Mouse (Mus musculus) 416B (cell line): ENCODE results near the gene Kat14.
A peak's percentile ranks its signal among the peaks of the same experiment; 100 is the strongest.
"Not testable (repeated sequence)": the region's sequence is repeated elsewhere in the genome, so short reads cannot be mapped to it uniquely, and the experiment has no call there.

Source experiments
- DNase-seq: peaks from one replicate; pipeline ENCODE4 v3.0.0; 2011; ENCODE audit warnings: low read depth

The Kat14 gene

DNA sequence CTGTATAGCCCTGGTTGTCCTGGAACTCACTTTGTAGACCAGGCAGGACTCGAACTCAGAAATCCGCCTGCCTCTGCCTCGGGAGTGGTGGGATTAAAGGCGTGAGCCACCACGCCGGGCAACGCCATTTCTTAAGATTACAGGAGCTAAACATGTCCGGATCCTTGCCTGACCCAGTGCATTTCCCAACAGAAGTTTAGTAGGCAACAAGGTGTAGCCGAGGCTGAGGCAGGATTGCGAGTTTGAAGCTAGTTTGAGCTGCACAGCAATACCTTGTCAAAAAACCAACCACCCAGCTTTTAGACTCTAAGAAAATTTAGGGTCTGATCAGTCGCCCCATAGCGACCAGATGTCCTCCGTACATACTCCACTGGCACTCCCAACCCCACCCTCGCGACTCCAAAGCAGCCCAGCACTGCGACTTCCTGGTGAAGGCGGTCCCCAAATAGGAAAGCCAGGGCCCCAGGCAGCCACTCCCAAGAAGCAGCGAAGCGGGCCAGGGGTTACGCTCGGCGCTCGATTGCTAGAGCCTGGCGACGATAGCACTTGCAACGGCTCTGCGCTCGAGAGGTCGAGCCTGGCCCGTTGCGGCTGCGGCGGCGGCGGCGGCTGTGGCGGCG, at the start of gene Kat14, which contains the start of gene Pet117:
Gene Kat14, plus strand, starts transcription at position 584 of the 620 bp plus-strand sequence.
Gene Pet117, plus strand, starts transcription at position 597 of the 620 bp plus-strand sequence.
- DNase-seq: peak; percentile 97

DNA sequence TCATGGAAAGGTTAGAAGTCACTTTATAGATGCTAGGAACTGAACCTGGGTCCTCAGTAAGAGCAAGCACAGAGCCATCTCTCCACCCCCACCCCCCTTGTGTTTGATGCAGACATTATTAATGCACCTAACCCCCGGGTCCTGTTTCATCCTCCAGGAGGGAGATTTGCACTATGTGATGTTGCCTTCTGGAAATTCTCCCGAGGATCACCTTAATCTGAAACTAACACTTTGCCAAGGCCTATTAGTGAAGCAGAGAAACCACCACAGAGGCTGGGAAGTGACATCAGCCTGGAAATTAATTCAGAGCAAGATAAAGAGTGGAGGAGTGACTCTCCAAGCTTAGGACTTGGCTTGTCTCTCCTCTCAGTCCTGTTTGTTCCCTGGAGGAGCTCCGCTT, 44.6 kb upstream of the Kat14 start:
- no peak for DNase-seq

- DNase-seq: no peak
These were observed 39.3 kb upstream of the Kat14 start for GRCm38 (mm10) chr2:144329451-144329850.

- DNase-seq: no peak
These were observed 38.8 kb upstream of the Kat14 start for GRCm38 (mm10) chr2:144329937-144330336.

- DNase-seq: no peak
These were observed 38.3 kb upstream of the Kat14 start for GRCm38 (mm10) chr2:144330352-144330959.

DNA sequence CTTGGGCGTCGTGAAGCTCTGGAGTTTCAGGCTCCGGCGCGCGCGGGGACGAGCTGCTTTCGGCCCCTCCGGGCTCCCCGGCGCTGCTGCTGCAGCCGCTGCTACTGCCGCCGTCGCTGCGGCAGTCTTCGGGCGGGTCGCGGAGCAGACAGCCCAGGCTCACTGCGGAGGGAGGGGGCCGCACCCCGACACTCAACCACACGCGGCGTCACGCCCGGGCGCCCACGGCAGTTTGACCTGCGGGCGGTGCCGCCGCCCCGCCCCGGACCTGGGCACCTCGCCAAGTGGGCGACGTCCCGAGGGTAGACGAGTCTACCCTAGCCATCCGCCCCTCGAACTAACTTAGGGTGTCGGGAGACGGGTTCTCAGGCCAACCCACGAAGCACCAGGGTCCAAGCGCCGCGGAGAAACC, 37.8 kb upstream of the Kat14 start:
- DNase-seq: no peak

- DNase-seq: no peak
These were observed 37.1 kb upstream of the Kat14 start, which contains the start of gene Ovol2 for GRCm38 (mm10) chr2:144331401-144332302. Gene Ovol2 (minus strand): TSS chr2:144332146.

DNA sequence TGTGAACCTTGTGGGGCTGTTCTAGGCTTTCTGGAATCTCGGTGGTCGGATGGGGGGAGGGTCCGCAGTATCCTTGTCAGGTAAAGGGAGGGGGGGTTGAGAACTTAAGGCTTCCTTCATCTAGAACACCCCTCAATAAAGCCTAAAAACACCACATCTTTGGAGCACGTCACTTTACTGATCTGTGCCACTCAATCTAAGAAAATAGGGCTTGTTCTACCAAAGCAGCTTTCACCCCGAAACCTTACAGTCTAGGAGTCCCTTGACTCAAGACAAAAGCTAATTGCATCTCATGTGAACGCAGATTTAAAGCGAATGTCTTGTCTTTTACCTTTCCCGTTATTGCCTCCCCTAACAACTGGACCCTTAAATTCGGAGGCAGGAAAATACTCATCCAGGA, 36.3 kb upstream of the Kat14 start:
- no peak for DNase-seq

GRCm38 (mm10) chr2:144333138-144333842, 35.5 kb upstream of the Kat14 start:
- no peak for DNase-seq

- DNase-seq: peak; percentile 61
These were observed 31.6 kb upstream of the Kat14 start for GRCm38 (mm10) chr2:144337230-144337629.

DNA sequence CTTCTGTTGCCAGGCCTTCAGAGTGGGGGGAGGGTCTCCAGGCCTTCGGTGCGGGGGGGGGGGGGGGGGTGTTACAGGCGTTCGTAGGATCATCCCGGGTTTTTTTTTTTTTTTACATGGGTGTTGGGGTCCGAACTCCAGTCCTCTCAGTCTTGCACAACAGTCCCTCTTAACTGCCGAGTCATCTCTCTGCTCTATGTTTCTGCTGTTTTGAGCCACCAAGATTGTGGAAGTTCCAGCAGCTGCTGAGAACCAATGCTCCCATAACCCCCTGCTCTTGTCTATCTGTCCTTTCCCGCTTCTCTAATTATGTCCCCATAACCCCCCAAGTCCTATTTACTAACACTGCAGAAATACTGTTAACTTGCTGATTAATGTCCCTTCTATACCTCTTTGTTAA, 31.1 kb upstream of the Kat14 start:
- DNase-seq: peak; percentile 67

- DNase-seq: not testable (repeated sequence)
These were observed 30.6 kb upstream of the Kat14 start for GRCm38 (mm10) chr2:144338149-144338548.

- DNase-seq: peak; percentile 73
These were observed 25.6 kb upstream of the Kat14 start for GRCm38 (mm10) chr2:144343158-144343557.

DNA sequence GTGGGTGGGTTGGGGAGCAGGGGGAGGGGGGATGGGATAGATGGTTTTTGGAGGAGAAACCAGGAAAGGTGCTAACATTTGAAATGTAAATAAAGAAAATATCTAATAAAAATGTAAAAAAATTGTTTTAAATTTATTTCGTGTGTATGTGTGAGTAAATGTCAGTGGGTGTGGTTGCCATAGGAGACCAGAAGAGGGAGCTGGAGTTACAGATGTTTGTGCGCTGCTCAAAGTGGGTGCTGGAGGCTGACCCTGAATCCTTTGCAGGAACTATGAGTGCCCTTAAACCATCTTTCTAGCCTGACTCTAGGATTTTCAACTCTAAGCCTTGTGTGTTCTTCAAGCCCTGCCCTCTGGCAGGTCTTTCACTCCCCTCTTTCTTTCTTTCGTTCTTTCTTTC, 20.3 kb upstream of the Kat14 start:
- peak; percentile 53 for DNase-seq

DNA sequence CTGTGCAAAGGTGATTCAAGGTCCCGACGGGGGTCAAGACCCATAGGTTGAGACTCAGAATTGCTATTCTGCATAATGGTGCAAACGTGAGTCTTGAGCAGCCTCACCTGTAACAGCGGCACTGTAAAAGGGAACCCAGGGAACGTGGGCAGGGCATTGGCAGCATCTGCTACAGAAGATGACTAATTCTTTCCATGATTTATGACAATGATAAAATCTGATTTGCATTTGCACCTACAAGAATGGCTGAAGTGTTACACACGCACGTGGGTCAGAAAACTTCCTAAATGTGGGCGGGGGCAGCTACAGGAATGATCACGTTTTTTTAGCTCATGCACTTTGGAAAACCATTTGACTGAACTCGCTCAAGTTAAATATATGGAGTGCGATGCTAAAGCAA, 15.9 kb upstream of the Kat14 start:
- DNase-seq: no peak

- DNase-seq: peak; percentile 73
These were observed 238 bp downstream of the Kat14 start for GRCm38 (mm10) chr2:144369020-144369421.

GRCm38 (mm10) chr2:144369511-144369910, 728 bp downstream of the Kat14 start:
- DNase-seq: no peak

DNA sequence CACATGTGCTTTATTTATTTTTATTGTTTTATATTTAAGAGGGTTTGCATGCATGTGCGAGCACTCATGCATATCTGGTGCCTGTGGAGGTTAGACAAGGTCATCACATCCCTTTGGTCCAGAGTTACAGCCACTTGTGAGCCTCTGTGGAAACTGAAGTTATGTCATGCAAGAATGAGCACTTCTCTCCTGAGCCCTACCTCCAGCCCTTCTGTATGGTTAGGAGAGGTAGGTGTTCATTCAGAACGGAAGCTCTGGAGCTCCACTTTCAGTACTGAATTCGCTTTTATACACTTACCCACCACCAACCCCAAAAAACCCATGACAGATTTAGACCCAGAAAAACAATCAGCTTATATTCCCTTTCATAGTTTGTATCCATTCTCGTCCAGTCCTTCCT, 2.8 kb downstream of the Kat14 start:
- no peak for DNase-seq

DNA sequence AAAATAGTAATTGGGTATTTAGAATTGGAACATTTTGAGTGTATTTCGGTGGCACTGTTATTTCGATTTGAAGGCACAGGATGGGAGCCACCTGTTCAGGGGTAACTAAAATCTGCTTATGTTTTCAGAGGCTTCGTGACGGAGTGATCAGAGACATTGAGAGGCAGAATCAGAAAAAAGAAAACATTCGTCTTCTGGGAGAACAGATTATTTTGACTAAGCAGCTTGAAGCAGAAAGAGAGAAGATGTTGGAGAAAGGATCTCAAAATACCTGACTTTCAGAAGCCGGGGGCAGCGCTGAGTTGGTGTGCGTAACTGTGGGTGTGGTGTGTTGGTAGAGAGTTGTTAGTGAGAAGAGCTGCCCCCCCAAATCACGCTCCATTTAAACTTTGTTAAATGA, 4.3 kb downstream of the Kat14 start:
- DNase-seq: no peak

- DNase-seq: no peak
These were observed 6.4 kb downstream of the Kat14 start for GRCm38 (mm10) chr2:144375063-144375703.

DNA sequence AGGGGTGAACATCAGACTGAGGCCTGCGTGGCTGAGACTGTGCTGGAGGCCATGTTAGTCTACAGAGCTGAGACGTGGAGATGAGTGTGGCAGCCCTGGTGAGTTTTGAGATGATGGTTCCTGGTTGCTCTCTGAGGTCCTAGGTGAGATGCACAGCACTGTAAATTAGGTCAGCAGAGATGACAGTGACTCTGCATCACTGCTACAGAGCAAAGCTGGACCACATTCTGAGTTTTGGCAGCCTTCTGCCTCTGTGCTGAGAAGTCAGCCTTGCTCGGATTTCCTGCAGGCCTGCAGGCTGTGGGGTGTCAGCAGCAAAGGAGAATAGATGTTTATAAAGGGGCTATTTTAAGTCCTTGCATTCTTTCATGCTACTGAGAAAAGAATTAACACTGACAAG, 12.5 kb downstream of the Kat14 start:
- DNase-seq: no peak

- DNase-seq: no peak
These were observed 13.0 kb downstream of the Kat14 start for GRCm38 (mm10) chr2:144381741-144382140.
